Mouse (Mus musculus): Measurements from ENCODE around the gene Zfp846.

The Zfp846 gene

DNA sequence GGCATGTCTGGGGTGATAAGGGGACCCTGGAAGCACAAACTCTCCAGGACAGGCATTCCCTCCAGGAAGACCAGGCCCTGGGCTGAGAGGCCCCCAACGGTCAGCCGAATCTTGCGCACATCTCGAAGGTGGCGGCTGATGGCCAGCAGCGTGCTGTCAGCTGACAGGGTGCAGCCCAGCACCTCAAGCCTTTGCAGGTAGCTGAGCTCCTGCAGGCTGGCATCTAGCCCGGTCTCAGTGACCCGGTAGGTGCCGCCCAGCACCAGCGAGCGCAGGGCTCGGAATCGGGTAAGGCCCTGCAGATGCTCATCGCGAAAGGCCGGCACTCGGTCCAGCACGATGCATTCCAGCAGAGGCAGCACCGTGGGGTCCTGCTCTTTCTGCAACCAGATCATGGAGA, 57.5 kb downstream of the Zfp846 start:
- DNase-seq = no peak

- DNase-seq = no peak
Observed at GRCm38 (mm10) chr9:20639486-20639885, 58.4 kb downstream of the Zfp846 start.

- DNase-seq = no peak
Observed at GRCm38 (mm10) chr9:20641501-20641900, 60.4 kb downstream of the Zfp846 start.

- DNase-seq = peak; percentile 77
Observed at GRCm38 (mm10) chr9:20642101-20642895, 61.2 kb downstream of the Zfp846 start, which contains the start of gene Ubl5. Gene Ubl5, plus strand, starts transcription at chr9:20642878.

- DNase-seq = peak; percentile 70
Observed at GRCm38 (mm10) chr9:20642896-20643466, 61.9 kb downstream of the Zfp846 start.

- no peak for DNase-seq
Observed at GRCm38 (mm10) chr9:20643781-20644180, 62.7 kb downstream of the Zfp846 start.

DNA sequence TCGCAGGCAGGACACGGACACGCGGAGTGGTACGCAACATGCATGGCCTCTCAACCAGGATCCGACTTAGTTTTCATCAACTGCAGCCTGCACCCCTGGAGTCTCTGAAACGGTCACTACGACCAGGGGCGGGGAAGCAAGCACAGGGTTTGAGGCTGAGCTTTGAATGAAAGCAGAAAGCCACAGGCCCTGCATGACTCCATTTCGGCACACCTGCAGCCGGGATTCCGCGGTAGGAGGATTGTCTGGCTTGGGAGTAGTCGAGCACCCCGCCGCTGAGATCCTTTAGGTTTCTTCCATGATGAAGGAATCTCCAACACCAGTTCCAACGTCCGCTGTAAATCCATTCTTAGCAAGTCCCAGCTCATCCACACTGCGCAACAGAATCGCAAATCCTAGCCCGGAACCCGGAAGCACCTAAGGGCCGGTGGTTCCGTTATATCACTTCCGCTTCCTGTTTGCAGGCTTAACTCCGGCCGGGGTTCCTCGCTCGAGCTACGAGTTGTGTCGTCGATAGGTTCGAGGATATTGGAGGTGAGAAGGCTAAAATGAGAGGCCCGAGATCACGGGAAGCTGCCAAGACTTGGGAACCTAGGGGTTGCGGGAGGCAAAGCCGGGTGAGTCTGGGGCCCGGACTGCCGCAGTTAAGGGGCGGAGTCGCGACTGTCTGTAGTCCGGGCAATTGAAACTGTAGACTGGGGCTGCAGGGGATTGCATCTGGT, 63.4 kb downstream of the Zfp846 start, which contains the start of gene Fbxl12:
Fbxl12 (minus strand) TSS at position 408 of the 722 bp plus-strand sequence.
- DNase-seq = peak; percentile 71

- DNase-seq = no peak
Observed at GRCm38 (mm10) chr9:20645121-20645520, 64.0 kb downstream of the Zfp846 start.

GRCm38 (mm10) chr9:20651602-20652259, 70.6 kb downstream of the Zfp846 start, which contains the start of gene Pin1:
Gene Pin1, plus strand, starts transcription at chr9:20652095.
- peak; percentile 99 for DNase-seq

DNA sequence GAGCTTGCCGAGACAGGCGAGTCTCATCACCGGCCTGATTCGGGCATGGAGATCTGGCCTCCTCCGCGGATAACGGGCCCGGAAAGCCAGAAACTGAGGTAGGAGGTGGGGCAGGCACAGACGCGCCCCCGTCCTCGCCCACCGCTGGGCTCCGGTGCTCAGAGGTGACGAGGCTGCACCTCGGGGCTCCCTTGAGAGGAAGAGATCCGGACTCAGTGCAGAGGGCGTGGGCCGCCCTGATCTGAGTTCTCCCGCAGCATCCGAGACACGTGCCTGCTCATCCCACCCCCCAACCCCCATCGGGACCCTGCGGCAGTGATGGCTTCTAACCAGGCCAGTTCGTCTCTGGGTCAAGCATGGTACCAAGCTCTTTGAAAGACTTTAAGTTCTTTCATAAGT, 71.2 kb downstream of the Zfp846 start:
- no peak for DNase-seq

DNA sequence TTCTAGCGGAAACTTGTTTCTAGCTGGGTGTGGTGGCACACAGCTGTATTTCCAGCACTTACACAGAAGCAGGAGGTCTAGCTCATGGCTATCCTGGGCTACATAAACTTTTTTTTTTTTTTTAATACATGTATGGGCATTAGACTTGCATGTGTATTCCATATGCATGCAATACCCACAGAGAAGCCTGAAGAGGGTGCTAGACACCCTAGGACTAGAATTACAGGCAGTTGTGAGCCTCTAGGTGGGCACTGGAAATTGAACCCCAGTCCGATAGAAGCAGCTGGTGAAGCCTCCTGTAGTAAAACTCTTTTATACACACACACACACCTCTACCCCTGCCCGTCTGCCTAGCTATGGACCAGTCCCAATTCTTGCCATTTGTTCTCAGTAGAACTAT, 72.8 kb downstream of the Zfp846 start:
- DNase-seq = no peak
